Mouse (Mus musculus): ENCODE measurements at regions not wholly inside any gene's neighbourhood (a gene's known extent, or its start where the extent isn't known, plus 50 kb on each side); places are given as distances from the start of the nearest gene placed in this dataset.

GRCm38 (mm10) chr1:13834860-13835840 is 2258.0 kb downstream of the 4930444P10Rik start:
- DNase-seq, result no peak

- DNase-seq, result no peak
Measured at GRCm38 (mm10) chr1:13807786-13808185, 2285.3 kb downstream of the 4930444P10Rik start.

DNA sequence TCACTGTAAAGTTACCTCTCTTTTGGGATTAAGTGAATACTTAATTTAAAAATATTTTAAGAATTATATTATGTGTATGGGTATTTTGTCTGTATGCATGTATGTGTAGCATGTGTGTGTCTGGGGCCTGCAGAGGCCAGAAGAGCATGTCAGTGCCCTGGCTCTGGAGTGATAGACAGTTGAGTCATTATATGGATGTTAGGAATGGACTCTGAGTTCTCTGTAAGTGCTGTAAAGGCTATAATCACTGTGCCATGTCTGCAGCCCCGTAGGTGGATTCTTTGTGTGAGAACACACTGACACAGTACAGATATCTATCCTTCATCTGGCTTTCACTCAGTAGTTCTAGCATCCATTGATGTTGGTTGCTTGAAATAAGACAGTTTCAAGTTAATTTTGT is 2292.7 kb downstream of the 4930444P10Rik start:
- DNase-seq, result no peak

DNA sequence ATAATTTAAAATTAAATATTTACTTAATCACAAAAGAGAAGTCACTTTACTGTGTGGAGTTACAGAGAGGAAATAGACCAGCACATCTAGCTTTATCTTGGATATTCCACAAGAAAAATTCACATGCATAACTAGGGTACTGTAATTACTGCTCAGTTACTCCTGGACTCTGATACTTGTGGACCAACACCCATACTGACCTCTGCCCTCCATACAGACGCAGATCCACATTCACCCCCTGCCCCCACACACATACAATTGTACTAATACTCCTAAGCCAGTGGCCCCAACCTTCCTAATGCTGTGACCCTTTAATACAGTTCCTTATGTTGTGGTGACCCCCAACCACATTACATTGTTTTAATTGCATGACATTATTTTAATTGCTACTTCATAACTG is 2294.3 kb downstream of the 4930444P10Rik start:
- no peak for DNase-seq

DNA sequence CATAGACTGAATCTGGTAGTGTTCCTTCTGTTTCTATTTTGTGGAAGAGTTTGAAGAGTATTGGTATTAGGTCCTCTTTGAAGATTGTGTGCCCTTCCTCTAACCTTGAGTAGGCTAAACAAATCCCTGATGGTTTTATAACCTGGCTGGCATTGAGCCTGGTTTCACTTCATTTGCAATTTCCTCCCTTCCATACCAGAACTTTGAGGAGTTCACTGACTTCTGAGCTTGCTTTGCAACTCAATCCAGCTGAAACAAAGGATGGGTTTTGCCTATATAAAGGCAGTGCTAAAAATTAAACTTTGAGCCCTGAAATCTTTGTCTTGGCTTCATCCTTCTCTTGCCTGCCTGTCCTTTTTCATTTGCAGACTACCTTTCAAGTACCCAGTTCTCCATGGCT is 2297.9 kb downstream of the 4930444P10Rik start:
- no peak for DNase-seq

GRCm38 (mm10) chr1:13789318-13790085 is 2303.6 kb downstream of the 4930444P10Rik start:
- DNase-seq, result peak; percentile 79

GRCm38 (mm10) chr1:13787016-13787415 is 2306.1 kb downstream of the 4930444P10Rik start:
- DNase-seq, result no peak

DNA sequence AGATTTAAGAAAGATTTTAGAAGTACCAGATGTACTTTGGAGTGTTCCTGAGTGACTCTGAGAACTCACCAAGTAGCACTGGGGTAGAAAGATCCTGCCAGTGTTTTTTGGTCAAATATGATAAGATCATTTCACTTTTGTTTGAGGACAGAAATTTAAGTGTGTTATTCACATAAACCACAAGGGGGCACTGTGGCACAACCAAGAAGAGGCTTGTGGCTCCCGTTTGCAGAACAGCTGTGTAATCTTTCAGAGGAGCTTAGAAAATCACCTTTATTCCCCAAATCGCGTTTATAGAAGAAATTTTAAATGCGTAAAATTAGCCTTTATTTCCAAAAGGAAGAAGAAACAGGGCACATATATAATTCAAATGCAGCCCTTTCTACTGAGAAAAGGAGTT is 2308.7 kb downstream of the 4930444P10Rik start:
- DNase-seq, result peak; percentile 58

- DNase-seq, result no peak
Measured at GRCm38 (mm10) chr1:13782633-13783032, 2310.5 kb downstream of the 4930444P10Rik start.

DNA sequence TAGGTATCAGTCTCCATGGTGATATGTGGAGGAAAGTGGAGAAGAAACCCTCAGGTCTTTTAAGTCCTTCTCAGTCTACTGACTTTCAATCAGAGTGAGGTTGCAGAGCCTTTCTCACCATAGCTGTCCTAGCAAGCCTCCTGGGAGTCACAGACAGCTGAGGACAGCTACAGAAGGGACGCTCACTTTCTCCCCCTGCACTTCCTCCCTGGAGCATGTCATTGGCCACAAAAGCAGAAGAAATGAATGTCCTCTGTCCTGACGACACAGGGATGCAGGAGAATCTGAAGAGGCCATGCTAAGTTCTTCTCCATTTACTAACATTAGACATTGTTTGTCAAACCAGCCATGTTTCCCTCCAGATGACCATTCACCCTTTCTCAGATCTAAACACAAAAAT is 2321.0 kb downstream of the 4930444P10Rik start:
- no peak for DNase-seq

DNA sequence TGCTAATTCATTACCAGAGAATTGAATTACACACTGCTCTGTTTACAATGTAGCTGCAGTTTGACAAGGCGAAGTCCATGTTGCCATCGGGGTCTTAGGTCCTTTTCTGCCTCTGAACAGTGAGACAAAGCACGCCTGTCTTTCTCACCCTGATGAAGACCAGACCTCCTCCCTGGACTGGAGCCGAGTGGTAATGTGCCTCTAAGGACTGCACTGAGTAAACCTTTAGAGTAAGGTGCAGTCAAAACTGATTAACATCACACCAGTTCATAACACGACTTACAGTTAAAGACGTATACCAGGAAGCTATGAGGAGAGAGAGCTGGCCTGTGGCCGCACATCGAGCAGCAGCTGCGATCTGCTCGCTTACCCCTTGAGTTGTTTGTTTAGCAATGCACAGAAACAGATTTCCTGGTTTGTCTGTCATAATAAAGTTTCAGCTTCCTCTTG is 2322.1 kb downstream of the 4930444P10Rik start:
- no peak for DNase-seq

GRCm38 (mm10) chr1:13752479-13752878 is 2338.6 kb downstream of the A830018L16Rik start:
- no peak for DNase-seq

- DNase-seq, result no peak
Measured at GRCm38 (mm10) chr1:13751381-13751780, 2337.5 kb downstream of the A830018L16Rik start.
